Mouse (Mus musculus): ENCODE results near the gene Olfr874. TPM values are rescaled to one million over a fixed set of nuclear protein-coding genes. Genes with fewer than 3 reads are reported as not detected.

Olfr874 gene
- polyA plus RNA-seq (2014; fragmentation: Illumina TruSeq; extraction: RNeasy Lipid Tissue Mini Kit (QIAGEN cat#74804); ENCODE audit: low read depth, low replicate concordance) = not detected

GRCm38 (mm10) chr9:37744806-37745205 lies at the start of gene Olfr874:
Gene Olfr874, plus strand, starts transcription at chr9:37745106.

GRCm38 (mm10) chr9:37716150-37716549 lies 28.8 kb upstream of the Olfr874 start, which contains the start of gene Olfr160:
Gene Olfr160, minus strand, starts transcription at chr9:37716250.

DNA sequence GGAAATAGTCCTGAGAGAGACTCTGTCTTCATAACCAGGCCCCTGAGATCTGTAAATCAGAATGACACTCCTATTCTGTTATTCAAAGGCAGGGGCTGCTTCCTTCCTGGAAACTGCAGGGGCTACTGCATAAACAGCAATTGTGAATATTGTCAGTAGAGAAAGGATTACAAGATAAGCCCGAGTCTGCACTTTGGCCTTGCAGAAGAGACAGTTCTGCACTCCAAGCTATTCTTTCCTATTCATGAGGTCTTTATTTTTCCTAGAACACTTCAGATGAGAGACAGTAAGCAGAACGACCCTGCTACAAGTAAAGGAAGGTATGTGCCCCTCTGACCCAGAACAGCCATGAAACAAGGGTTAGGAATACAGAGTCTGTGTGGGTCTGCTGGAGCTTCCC lies 26.9 kb downstream of the Olfr874 start, which contains the start of gene Olfr875:
Gene Olfr875, plus strand, starts transcription at position 99 of the 400 bp plus-strand sequence.

Other genes starting within 250 kb of the Olfr874 start
- 3.6 TPM for gene Esam, start 217.0 kb upstream of the Olfr874 start, polyA plus RNA-seq (2014; fragmentation: Illumina TruSeq; extraction: RNeasy Lipid Tissue Mini Kit (QIAGEN cat#74804); ENCODE audit: low read depth, low replicate concordance)
- 0.79 TPM for gene Vsig2, start 205.9 kb upstream of the Olfr874 start, polyA plus RNA-seq (2014; fragmentation: Illumina TruSeq; extraction: RNeasy Lipid Tissue Mini Kit (QIAGEN cat#74804); ENCODE audit: low read depth, low replicate concordance)
- gene Nrgn, start 192.2 kb upstream of the Olfr874 start, polyA plus RNA-seq (2014; fragmentation: Illumina TruSeq; extraction: RNeasy Lipid Tissue Mini Kit (QIAGEN cat#74804); ENCODE audit: low read depth, low replicate concordance) = not detected
- 36.3 TPM for gene Siae, start 189.4 kb upstream of the Olfr874 start, polyA plus RNA-seq (2014; fragmentation: Illumina TruSeq; extraction: RNeasy Lipid Tissue Mini Kit (QIAGEN cat#74804); ENCODE audit: low read depth, low replicate concordance)
- gene Spa17, start 131.4 kb upstream of the Olfr874 start, polyA plus RNA-seq (2014; fragmentation: Illumina TruSeq; extraction: RNeasy Lipid Tissue Mini Kit (QIAGEN cat#74804); ENCODE audit: low read depth, low replicate concordance) = 1.6 TPM
- 15.2 TPM for gene Tbrg1, start 87.8 kb upstream of the Olfr874 start, polyA plus RNA-seq (2014; fragmentation: Illumina TruSeq; extraction: RNeasy Lipid Tissue Mini Kit (QIAGEN cat#74804); ENCODE audit: low read depth, low replicate concordance)
- not detected for gene Panx3, start 75.9 kb upstream of the Olfr874 start, polyA plus RNA-seq (2014; fragmentation: Illumina TruSeq; extraction: RNeasy Lipid Tissue Mini Kit (QIAGEN cat#74804); ENCODE audit: low read depth, low replicate concordance)
- gene Olfr160, start 28.9 kb upstream of the Olfr874 start, polyA plus RNA-seq (2014; fragmentation: Illumina TruSeq; extraction: RNeasy Lipid Tissue Mini Kit (QIAGEN cat#74804); ENCODE audit: low read depth, low replicate concordance) = not detected
- not detected for gene Olfr875, start 26.8 kb downstream of the Olfr874 start, polyA plus RNA-seq (2014; fragmentation: Illumina TruSeq; extraction: RNeasy Lipid Tissue Mini Kit (QIAGEN cat#74804); ENCODE audit: low read depth, low replicate concordance)
- gene Olfr876, start 57.9 kb downstream of the Olfr874 start, polyA plus RNA-seq (2014; fragmentation: Illumina TruSeq; extraction: RNeasy Lipid Tissue Mini Kit (QIAGEN cat#74804); ENCODE audit: low read depth, low replicate concordance) = not detected
- gene Olfr877, start 109.2 kb downstream of the Olfr874 start, polyA plus RNA-seq (2014; fragmentation: Illumina TruSeq; extraction: RNeasy Lipid Tissue Mini Kit (QIAGEN cat#74804); ENCODE audit: low read depth, low replicate concordance) = not detected
- not detected for gene Olfr145, start 151.6 kb downstream of the Olfr874 start, polyA plus RNA-seq (2014; fragmentation: Illumina TruSeq; extraction: RNeasy Lipid Tissue Mini Kit (QIAGEN cat#74804); ENCODE audit: low read depth, low replicate concordance)
- not detected for gene Olfr878, start 172.7 kb downstream of the Olfr874 start, polyA plus RNA-seq (2014; fragmentation: Illumina TruSeq; extraction: RNeasy Lipid Tissue Mini Kit (QIAGEN cat#74804); ENCODE audit: low read depth, low replicate concordance)
- not detected for gene Olfr881, start 246.7 kb downstream of the Olfr874 start, polyA plus RNA-seq (2014; fragmentation: Illumina TruSeq; extraction: RNeasy Lipid Tissue Mini Kit (QIAGEN cat#74804); ENCODE audit: low read depth, low replicate concordance)

Measured in liver, adult 10 weeks (tissue).